Mouse (Mus musculus): ENCODE measurements around the gene Zc3h10. TPM values are rescaled to one million over a fixed set of nuclear protein-coding genes. Genes with fewer than 3 reads are reported as not detected.

Gene Zc3h10
- polyA plus RNA-seq, 2 experiments = 4.0 to 4.3 TPM

DNA sequence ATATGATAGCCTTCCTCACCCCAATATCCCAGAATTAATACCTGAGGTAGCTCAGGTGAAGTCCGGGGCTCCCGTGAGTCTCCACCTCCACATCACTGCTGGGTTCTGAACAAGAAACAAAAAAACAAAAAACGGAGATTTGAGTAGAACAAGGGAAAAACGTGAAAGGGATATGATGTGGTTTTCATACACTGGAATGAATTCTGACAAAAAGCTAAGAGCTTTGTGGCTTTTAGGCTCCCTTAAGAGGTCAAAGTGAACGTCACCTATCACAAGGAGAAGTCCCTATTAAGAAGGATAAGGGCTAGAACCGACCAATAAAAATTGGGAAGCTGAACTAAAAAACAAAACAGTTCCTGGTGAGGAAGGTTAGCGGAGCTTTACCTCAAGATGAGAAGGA lies 787 bp downstream of the Zc3h10 start:
- Histone ChIP-seq H3K9ac (replicated peaks) (peak overlapping the region; percentile 84), H3K9me3 (ENCODE audit: control insufficient read depth, low read length) (no peaks in the 10 kb centered on the region), H3K4me2 (ENCODE audit: low read depth) (peak overlapping the region; percentile 96), H3K4me3 (ENCODE audit: insufficient read depth in 1 of 2, low read depth in 2 of 2, low read length in 2 of 2) (peak overlapping the region; percentile 74 to 86), H3K36me3 (replicated peaks; ENCODE audit: control insufficient read depth, insufficient read depth, low read depth) (peaks cover 22% of the 10 kb centered on the region), H3K4me1 (replicated peaks; ENCODE audit: control insufficient read depth in 2 of 2, insufficient read depth in 2 of 2, low read length in 1 of 2) (peaks cover 0 to 11% of the 10 kb centered on the region in 2 experiments; a peak in 3 of 4 replicates), H3K27ac (peak overlapping the region; percentile 80), H3K27me3 (ENCODE audit: control insufficient read depth, insufficient read depth, low read length) (no peaks in the 10 kb centered on the region)
- ATAC-seq (ENCODE audit: insufficient read depth) (no peak), DNase-seq (ENCODE audit: low read depth in 3 of 3, low spot score in 3 of 3) (no peak)
- no peak for TF ChIP-seq CTCF (IDR thresholded peaks at IDR 0.05; ENCODE audit: low read depth)
- no peak for TF ChIP-seq EP300 (IDR thresholded peaks at IDR 0.05; ENCODE audit: low read depth)
- WGBS (ENCODE audit: insufficient replicate concordance) = 11% methylated on average over 7 of the region's 7 CpGs

DNA sequence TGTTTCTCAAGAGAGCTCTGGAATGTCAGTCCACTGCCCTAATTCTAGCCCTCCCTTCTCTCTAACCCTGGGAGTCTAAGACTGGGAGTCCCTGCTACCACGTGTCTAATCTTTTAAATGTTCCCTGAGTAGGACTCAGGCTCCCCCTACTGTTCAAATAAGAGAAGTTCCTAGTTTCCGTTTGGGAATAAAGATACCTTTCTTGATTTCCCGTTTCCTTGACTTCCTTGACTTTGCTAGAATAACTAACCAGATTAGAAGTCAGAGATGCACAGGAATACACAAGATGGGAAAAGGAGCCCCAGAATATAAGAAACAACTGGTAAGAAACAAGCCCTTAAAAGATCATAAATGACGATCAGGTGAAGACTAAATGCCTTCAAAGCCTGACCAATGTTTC lies 1.2 kb downstream of the Zc3h10 start:
- Histone ChIP-seq H3K36me3 (replicated peaks; ENCODE audit: control insufficient read depth, insufficient read depth, low read depth) (peaks cover 22% of the 10 kb centered on the region), H3K4me2 (ENCODE audit: low read depth) (peak overlapping the region; percentile 96), H3K9me3 (ENCODE audit: control insufficient read depth, low read length) (no peaks in the 10 kb centered on the region), H3K4me1 (replicated peaks; ENCODE audit: control insufficient read depth in 2 of 2, insufficient read depth in 2 of 2, low read length in 1 of 2) (peaks cover 0 to 11% of the 10 kb centered on the region in 2 experiments; a peak in 3 of 4 replicates), H3K27ac (peak overlapping the region; percentile 80), H3K9ac (replicated peaks) (peak overlapping the region; percentile 84), H3K4me3 (ENCODE audit: insufficient read depth in 1 of 2, low read depth in 2 of 2, low read length in 2 of 2) (peak overlapping the region; percentile 74 to 86), H3K27me3 (ENCODE audit: control insufficient read depth, insufficient read depth, low read length) (no peaks in the 10 kb centered on the region)
- 8% methylated on average over 4 of the region's 4 CpGs for WGBS (ENCODE audit: insufficient replicate concordance)
- DNase-seq (ENCODE audit: low read depth in 3 of 3, low spot score in 3 of 3) (peak in 2 of 3 experiments; percentile 60 to 64), ATAC-seq (ENCODE audit: insufficient read depth) (no peak)
- TF ChIP-seq CTCF (IDR thresholded peaks at IDR 0.05; ENCODE audit: low read depth) = peak; percentile 81
- no peak for TF ChIP-seq EP300 (IDR thresholded peaks at IDR 0.05; ENCODE audit: low read depth)

DNA sequence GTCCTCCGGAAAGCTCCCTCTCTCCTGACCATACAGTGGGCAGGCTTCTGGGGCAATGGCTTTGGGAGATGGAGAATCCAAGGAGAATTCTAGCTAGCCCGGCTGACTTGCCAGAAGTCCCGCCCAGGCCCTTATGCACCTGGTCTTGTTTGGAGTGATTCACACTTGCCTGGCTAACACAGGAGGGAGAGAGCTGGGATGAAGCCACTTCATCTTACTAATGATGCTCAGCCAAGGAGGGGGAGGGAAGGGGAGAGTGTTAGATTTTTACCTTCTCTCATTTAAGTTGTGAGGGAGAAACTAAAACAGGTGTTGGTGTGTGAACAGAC lies 2.0 kb downstream of the Zc3h10 start:
- TF ChIP-seq CTCF (IDR thresholded peaks at IDR 0.05; ENCODE audit: low read depth) = no peak
- no peak for TF ChIP-seq EP300 (IDR thresholded peaks at IDR 0.05; ENCODE audit: low read depth)
- Histone ChIP-seq H3K27ac (no peak overlapping the region), H3K9ac (replicated peaks) (no peak overlapping the region; the same call in 1 of the 2 replicates), H3K27me3 (ENCODE audit: control insufficient read depth, insufficient read depth, low read length) (no peaks in the 10 kb centered on the region), H3K4me1 (replicated peaks; ENCODE audit: control insufficient read depth in 2 of 2, insufficient read depth in 2 of 2, low read length in 1 of 2) (peaks cover 0 to 11% of the 10 kb centered on the region in 2 experiments; a peak in 3 of 4 replicates), H3K9me3 (ENCODE audit: control insufficient read depth, low read length) (no peaks in the 10 kb centered on the region), H3K36me3 (replicated peaks; ENCODE audit: control insufficient read depth, insufficient read depth, low read depth) (peaks cover 22% of the 10 kb centered on the region), H3K4me3 (ENCODE audit: insufficient read depth in 1 of 2, low read depth in 2 of 2, low read length in 2 of 2) (no peak overlapping the region), H3K4me2 (ENCODE audit: low read depth) (no peak overlapping the region)
- DNase-seq (ENCODE audit: low read depth in 3 of 3, low spot score in 3 of 3) (no peak), ATAC-seq (ENCODE audit: insufficient read depth) (no peak)
- WGBS (ENCODE audit: insufficient replicate concordance) = 83% methylated on average over 3 of the region's 3 CpGs

DNA sequence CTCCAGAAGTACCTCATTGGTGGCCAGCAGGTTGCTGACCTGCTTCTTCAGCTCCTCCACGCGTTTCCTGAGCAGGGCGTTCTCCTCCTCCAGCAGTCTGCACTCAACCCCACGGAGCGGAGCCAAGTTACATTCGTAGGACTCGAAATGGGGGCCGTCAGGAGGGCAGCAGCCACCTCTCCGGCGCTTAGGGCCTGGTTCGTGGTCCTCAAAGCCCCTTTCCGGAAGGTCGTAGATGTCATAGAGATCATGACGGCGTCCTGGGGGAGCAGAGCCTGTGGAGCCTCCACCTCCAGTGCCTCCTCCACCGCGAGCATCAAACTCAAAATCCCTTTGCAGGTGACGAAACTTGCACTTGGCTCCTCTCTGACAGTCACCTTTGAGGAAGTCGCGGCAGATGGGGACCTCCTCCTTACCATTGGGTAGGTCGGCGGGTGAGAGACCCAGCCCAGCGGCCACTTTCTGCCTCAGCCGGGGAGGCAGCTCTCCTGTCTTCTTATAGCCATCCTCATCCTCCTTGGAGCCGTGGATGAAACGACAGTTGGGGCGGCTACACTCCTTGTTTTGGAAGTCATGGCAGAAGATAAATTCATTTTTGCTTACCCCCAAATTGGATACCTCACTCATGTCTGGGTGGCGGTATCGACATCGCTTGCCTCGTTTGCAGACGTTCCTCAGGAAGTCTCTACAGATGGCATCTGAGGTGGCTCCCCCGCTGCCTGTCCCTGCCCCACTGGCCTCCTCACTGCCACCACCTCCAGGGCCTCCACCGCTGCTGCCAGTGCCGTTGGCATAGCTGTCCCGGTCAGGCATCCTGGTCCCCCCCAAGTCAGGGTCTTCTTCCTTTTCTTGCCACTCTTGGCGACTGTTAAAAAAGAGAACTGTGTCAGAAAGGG lies 2.7 kb downstream of the Zc3h10 start:
- H3K27me3 ChIP-seq (ENCODE audit: control insufficient read depth, insufficient read depth, low read length) = no peaks in the 10 kb centered on the region
- H3K4me3 ChIP-seq (ENCODE audit: insufficient read depth in 1 of 2, low read depth in 2 of 2, low read length in 2 of 2) = no peak overlapping the region
- no peak for ATAC-seq (ENCODE audit: insufficient read depth)
- TF ChIP-seq EP300 (IDR thresholded peaks at IDR 0.05; ENCODE audit: low read depth) (no peak), CTCF (IDR thresholded peaks at IDR 0.05; ENCODE audit: low read depth) (no peak)
- H3K9me3 ChIP-seq (ENCODE audit: control insufficient read depth, low read length) = no peaks in the 10 kb centered on the region
- H3K36me3 ChIP-seq (replicated peaks; ENCODE audit: control insufficient read depth, insufficient read depth, low read depth) = peaks cover 22% of the 10 kb centered on the region
- peaks cover 0 to 10% of the 10 kb centered on the region in 2 experiments; a peak in 3 of 4 replicates for H3K4me1 ChIP-seq (replicated peaks; ENCODE audit: control insufficient read depth in 2 of 2, insufficient read depth in 2 of 2, low read length in 1 of 2)
- H3K9ac ChIP-seq (replicated peaks) = no peak overlapping the region
- DNase-seq (ENCODE audit: low read depth in 3 of 3, low spot score in 3 of 3) = no peak
- H3K4me2 ChIP-seq (ENCODE audit: low read depth) = no peak overlapping the region
- 84% methylated on average over 37 of the region's 37 CpGs for WGBS (ENCODE audit: insufficient replicate concordance)
- H3K27ac ChIP-seq = no peak overlapping the region

DNA sequence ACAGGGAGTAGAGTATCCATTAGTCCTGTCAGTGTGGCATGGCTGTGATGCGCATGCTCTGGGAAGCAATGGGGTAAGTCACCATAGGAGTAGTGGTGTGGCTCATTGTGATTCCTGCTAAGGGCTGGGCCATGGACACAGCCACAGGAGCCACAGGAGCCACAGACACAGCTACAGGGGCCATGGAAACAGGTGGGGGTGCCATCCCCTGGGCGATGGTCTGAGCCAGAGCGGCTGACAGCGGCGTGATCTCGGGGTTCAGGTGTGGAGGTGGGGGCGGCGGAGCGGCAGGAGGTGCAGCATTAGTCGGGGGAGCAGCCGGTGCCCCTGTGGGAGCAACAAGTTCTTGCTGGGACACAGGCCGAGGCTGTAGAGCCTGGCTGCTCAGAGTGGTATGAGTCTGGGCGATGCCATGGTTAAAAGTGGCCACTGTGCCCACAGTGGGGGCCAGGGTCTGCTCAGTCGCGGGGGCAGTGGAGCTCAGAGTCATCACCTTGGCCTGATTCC lies 3.4 kb downstream of the Zc3h10 start:
- Histone ChIP-seq H3K4me2 (ENCODE audit: low read depth) (no peak overlapping the region), H3K4me3 (ENCODE audit: insufficient read depth in 1 of 2, low read depth in 2 of 2, low read length in 2 of 2) (no peak overlapping the region), H3K9ac (replicated peaks) (no peak overlapping the region), H3K4me1 (replicated peaks; ENCODE audit: control insufficient read depth in 2 of 2, insufficient read depth in 2 of 2, low read length in 1 of 2) (peaks cover 0 to 5% of the 10 kb centered on the region in 2 experiments; a peak in 2 of 4 replicates), H3K9me3 (ENCODE audit: control insufficient read depth, low read length) (no peaks in the 10 kb centered on the region), H3K27ac (no peak overlapping the region), H3K36me3 (replicated peaks; ENCODE audit: control insufficient read depth, insufficient read depth, low read depth) (peaks cover 22% of the 10 kb centered on the region), H3K27me3 (ENCODE audit: control insufficient read depth, insufficient read depth, low read length) (no peaks in the 10 kb centered on the region)
- DNase-seq (ENCODE audit: low read depth in 3 of 3, low spot score in 3 of 3) = no peak
- TF ChIP-seq EP300 (IDR thresholded peaks at IDR 0.05; ENCODE audit: low read depth) = no peak
- TF ChIP-seq CTCF (IDR thresholded peaks at IDR 0.05; ENCODE audit: low read depth) = no peak
- ATAC-seq (ENCODE audit: insufficient read depth) = no peak
- WGBS (ENCODE audit: insufficient replicate concordance) = 87% methylated on average over 15 of the region's 15 CpGs
